Mouse (Mus musculus) c-Kit-negative CD71-positive TER-119-positive erythroid progenitor cells, embryonic 14.5 days (primary cell): Measurements from ENCODE around the gene Morn4.

Experiments used
- DNase-seq: peaks from one replicate; pipeline ENCODE4 v3.0.0-alpha.2; 2013; ENCODE audit warnings: low read depth, low spot score

The Morn4 gene

DNA sequence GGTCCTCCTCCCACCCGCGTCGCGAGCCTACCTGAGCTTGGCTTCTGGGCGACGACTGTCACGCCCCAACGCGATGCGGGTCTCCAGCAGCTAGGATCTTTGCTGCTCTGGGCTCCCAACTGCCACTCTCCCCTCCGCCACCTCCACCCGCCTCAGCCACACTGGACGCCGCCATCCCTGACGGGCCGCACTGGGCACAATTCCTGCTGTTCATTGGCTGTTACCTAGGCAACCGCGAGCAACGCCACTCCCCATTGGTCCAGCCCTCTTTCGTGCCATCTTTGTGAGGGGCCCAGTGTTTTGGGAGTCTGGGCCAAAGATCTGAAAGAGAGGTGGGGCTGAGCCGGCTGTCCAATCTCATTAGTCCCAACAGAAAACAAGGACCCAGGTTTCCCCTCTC, at the start of gene Morn4:
TSS of gene Morn4 (minus strand) at position 192 of the 400 bp plus-strand sequence.
- peak; percentile 61 for DNase-seq

DNA sequence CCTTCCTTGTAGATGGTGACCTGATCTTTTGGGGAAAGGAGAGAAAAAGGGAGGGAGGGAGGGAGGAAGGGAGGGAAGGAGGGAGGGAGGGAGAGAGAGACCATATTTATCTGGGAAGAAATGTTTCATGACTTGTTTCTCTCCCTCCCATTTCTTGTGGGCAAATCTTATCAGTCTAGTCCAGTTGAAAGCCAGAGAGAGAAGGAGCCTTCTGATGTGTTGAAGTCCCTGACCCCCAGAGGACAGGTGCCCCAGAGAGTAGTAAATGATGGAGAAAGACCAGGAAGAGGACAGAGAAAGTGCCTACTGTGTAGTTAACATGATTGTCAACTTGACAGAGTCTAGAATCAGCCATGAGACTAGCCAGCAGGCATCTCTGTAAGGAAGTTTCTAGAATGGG, 48.9 kb upstream of the Morn4 start:
- DNase-seq = no peak

DNA sequence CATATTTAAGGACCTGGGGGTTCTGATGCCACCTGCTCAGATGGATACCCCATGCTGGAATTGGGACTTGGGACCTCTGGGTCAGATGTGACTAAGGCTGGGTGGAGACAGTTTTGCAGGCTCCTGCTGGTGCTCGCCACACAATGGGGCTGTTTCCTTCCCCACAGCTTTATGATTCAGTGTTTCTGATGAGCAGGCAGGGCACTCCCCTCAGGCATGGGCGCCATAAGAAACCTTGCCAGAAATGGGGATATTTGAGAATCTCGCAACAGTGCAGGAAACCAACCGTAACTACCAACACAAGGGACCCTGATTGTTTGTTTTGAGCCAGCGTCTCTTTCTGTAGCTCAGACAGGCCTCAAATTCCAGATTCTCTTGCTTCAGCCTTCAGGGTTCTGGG, 44.9 kb upstream of the Morn4 start:
- DNase-seq = no peak

DNA sequence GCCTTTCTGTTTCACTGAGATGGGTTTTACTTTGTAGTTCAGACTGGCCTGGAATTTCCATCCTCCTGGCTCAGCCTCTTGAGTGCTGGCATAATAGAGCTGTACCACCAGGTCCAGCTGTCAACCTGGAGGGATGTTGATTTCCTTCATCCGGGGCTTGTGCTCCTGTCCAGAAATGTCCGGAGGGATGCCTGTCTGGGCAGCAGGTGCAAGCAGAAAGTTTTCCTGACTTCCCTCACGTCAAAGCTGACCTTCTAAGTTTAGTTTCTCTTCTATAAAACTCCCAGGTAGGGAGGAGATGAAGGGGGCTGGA, 44.1 kb upstream of the Morn4 start:
- DNase-seq = no peak

DNA sequence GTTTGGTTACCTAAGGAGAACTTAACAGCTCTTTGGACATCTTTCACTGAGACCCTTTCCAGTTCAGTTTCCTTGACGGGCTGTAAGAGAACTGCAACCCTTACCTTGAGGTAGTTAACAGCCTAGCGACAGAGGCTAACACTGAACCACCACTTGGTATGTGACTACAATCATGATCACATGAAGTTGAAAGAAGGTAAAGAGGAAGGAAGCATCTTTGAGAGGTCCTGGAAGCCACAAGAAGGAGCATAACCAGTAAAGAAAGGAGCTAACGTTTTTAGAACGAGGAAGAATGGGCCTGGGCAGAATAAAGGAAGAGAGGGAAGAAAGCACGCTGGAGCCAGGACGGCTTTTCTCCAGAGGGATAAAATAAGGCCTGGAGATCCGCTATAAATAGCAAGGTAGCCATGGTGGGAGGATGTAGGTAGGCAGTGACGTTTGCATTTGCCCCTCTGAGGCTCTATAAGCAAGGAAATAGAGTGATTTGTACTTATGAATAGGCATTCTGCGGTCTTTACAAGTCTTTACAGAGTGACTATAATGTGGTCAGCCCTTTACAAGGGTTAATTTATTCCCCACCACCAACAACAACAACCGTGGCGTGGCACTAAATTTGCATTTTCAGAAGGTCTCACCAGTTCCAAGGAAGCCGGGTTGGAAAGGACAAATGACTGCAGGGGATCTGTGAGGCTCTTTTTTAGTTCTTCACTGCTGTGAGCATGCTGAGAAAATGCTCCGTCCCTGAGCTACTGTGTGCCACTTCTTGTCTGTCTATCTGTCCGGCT, 43.5 kb upstream of the Morn4 start:
- no peak for DNase-seq

DNA sequence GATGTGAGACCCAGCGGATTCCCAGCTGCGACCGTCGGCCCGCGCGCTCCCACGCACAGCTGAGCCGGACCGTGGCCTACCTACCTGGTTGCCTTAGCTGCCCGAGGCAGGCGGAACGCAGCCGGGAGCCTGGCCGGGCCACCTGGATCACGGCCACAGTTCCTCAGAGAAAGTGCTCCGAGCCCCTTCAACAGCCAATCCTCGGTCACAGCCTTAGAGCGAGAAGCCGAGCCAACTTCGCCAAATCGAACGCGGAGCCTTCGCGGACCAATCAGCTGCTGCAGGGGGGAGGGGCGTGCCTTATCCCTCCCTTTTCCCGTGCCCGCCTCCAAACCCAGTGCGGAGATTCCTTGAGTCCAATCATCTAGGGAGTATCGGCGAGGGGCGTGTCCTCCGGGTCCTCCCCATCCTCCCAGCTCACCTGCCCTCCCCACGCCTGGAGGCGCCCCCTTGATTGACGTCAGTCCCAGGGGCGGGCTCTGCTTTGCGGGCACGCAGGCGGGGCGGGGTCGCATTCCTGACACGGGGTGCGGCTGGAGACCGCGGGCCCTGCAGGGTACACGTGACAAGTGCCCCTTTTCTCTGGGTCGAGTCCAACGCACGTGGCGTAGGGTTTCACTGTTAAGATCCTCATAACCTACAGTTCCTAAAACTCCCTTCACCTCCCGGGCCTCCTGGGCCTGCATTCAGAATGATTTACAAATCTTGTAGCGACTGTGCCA, 42.8 kb upstream of the Morn4 start, which contains the start of gene Avpi1:
TSS of gene Avpi1 (minus strand) at position 273 of the 722 bp plus-strand sequence.
- DNase-seq = peak; percentile 78

DNA sequence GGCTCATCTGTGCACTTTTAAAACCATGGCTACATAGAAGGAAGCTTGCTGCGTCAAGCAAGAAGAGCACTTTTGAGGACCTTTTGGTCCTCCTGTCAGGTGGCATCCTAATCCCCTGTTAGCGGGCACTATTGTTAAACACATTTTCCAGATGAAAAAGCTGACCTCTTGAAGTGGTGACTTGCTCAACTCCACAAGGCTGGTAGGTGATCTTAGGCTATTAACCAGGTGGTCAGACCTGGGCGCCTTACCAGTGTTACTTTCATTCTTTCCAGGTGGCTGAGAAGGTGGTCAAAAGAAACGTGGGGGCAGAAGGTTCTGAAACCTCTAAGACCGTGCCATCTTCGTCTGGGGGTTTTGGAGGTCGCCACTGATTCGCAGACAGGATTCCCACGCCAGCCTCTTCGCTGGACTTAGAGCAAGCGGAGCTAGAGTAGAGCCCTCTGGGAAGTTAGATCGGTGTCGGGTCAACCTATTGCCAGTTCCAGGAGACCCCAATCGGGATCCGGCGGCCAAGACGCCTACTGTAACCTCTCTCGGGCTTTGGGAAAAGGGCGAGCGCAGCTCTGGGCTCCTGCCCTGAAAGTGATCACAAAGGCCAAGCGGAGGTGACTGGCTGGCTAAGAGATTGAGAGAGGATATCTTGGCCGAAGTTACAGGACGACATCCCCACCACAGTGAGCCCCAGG, 42.0 kb upstream of the Morn4 start:
- no peak for DNase-seq

DNA sequence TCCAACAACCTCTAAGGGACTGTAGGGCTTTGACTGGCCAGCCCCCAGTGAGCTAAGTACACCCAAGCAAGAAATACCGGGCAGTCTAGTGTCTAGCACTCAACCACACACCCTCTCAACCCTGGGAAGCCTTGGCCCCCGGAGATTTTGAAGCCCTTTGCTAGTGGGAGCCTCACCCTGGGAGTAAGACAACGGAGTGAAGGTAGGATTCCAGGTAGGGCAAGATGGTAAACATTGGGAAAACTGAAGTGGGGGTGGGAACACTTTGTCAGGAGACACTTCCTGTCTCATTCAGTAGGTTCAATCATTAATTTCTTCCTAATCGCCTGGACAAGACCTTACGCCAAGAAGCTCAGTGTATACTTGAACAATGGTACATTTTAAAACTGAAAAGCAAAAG, 40.9 kb upstream of the Morn4 start:
- DNase-seq = no peak

DNA sequence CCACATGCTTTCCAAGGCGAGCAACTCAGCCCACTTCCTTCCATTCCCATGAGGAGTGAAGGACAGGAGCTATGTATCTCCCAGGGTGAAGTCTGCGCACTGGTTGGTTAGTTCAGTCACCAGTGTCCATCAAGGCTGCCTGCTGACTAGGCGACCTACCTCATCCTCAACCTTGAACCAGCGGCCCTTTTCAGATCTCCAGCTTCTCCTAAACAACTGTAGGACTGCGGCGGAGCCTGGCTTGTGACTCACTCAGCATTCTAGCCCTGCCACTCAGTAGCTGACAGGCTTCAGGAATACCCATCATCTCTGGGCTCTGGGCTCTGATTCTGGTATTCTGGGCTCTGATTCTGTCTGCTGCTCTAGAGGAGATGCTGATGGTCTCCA, 40.1 kb upstream of the Morn4 start:
- DNase-seq = no peak

DNA sequence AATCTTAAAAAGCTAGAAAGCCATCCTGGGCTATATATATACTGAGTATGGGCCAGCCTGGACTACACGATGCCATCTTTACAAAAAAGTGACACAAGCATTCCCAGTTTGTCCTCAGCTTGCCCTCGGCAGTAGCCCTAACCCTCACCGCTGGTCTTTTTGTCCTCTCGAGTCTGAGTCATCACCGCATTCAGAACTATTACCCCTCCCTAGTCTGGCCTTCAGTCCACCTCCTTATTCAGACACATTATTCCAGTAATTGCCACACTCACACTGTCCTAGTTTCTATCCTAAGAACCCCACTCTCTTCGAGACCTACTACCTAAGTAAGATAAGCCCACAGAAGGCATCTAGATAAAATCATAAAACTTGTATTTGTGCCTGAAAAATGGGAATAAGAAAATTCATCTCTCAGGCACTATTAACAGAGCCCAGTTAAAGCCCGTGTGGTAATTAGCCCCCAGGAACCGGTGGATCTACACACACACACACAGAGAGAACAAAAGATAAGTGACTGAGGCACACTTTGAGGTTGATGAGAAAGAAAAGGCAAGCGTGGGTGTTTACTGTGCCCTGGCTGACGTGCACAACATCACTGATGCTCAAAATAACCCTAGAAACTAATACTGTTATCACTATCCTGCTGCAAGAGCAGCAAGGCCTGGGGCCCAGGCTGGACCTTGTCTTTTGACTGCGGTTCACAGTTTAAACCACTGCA, 39.5 kb upstream of the Morn4 start:
- no peak for DNase-seq

DNA sequence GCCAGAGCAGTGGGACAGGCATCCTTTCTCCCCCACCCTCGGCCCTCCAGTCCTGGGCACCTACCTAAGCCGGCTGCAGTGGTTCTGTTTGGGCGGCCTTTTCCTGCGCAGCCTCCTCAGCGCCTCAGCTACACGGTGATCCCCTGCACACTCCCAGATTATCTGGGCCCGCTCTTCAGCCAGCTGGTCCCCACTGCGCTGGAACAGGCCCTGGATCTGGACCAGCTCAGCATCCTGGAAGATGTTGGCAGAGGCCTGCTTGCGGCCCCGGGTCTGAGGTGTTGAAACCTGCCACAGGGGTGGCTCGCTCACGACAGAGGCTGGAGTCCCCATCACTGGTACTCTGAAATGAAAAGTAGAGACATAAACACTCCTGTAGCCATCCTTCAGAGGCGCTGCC, 38.5 kb upstream of the Morn4 start:
- DNase-seq = no peak

DNA sequence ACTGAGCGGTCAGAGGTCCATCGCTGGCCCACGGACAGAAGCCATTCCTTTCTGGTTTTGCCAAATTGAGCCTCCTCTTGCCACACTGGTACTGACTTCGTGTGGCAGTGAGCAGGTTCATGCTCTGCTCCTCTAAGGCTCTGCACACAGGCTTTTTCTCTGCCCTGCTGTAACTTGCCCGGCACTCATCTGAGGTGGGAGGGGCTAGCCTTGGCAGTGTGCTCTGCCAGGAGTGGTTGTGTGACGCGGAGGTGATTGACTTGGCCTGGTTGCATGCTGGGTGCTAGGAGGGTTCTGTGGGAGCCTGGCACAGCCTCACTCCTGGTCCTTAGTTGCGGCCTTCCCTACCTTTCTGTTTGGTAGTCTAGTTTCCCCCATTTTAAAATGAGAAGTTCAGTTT, 34.3 kb upstream of the Morn4 start:
- DNase-seq = no peak

DNA sequence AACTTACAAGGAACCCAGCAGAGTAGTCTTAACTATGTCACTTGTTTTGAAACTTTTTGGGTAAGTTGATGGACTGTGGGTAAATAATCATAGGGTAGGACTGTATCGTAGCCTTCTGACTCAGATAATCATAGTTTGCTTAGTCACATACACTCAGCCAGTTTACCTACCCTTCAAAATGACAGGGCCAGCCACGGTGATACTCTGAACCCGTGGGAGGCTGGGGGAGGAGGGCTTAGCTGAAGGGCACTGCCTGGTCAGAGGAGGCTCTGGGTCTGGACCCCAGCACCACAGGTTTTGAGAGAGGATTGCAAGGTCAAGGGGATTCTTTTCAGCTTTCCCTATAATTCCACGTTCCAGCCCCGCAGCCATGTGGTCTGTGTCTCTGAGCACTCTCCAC, 32.4 kb upstream of the Morn4 start:
- no peak for DNase-seq

DNA sequence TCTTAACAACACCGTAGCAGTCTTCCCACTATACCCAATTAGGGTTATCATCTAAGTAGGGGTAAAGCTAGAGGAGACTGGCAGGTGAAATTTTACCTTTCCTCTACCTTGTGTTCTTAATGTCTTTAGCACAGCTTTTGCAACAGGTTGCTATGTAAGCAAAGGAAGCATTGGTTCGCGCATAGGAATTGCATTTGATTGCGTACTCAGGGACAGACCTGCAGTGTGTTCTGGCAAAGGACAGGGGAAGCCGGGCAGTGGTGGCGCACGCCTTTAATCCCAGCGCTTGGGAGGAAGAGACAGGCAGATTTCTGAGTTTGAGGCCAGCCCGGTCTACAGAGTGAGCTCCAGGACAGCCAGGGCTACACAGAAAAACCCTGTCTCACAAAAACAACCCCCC, 32.0 kb upstream of the Morn4 start:
- no peak for DNase-seq

DNA sequence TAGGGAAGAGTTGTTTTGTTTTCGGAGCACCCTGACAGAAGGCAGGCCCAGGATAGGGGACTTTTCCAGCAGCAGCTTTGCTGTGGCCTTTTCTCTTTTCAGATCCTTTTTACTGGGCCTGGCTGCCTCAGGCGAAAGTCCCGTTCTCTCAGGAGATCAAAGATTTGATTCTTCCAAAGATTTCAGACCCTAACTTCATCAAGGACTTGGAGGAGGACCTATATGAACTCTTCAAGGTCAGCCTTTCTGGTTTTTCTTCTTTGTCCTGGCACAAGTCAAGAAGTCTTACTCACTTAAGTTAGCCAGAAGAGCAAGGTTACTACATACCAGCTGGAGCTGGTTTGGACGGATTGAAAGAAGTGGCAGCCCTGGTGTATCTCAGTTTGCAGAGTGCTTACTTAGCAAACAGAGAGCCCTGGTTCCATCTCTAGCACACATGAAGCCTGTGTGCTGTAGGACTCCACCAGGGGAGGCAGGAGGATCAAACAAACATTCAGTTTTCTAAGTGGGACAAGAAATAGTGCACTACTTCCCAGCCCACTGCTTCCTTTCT, 29.7 kb upstream of the Morn4 start:
- DNase-seq = no peak

DNA sequence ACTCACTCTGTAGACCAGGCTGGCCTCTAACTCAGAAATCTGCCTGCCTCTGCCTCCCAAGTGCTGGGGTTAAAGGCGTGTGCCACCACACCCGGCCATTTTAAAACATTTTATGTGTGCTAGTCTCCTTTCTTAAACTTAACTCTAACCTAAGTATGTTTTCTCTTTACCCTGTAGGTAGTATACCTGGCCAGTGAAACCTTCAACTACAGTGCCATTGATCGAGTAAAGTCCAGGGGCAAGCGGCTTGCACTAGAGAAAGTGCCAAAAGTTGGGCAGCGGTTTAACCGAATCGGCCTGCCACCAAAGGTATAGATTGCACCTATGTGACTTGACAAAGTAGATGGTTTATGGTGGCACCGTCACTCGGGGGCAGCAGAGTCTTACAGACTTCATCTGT, 18.5 kb upstream of the Morn4 start:
- no peak for DNase-seq

DNA sequence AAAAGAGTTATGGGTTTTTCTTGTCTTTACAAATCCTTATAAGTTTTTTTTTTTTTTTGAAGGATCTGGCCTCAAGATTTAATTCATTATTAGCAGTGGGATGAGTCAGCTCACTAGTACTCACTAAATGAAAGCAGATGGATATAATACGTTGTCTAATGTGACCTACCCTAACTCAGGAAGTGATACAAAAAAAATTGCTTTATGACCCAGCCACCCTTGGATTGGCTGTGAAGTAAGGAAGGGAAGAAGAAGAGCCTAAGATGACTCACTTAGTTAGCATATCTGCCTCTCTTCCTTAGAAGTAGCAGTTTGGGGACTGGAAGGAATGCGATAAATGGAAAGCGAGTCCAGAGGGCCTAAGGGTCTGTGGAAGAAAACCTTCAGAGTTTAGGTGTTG, 13.2 kb upstream of the Morn4 start:
- DNase-seq = no peak

DNA sequence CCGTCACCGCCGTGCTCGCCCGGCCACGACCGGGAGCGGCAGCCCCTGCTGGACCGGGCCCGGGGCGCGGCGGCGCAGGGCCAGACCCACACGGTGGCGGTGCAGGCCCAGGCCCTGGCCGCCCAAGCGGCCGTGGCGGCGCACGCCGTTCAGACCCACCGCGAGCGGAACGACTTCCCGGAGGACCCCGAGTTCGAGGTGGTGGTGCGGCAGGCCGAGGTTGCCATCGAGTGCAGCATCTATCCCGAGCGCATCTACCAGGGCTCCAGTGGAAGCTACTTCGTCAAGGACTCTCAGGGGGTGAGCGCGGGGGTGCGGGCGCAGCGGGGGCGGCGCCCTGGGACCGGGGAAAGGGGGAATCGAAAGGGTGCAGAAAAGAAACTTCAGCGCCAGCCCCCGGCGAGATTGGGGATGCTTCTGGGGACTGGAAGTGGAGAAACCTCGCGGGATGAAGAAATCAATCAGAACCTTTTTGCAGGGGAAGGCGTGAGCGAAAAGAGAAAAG, 4.5 kb upstream of the Morn4 start:
- DNase-seq = peak; percentile 6

DNA sequence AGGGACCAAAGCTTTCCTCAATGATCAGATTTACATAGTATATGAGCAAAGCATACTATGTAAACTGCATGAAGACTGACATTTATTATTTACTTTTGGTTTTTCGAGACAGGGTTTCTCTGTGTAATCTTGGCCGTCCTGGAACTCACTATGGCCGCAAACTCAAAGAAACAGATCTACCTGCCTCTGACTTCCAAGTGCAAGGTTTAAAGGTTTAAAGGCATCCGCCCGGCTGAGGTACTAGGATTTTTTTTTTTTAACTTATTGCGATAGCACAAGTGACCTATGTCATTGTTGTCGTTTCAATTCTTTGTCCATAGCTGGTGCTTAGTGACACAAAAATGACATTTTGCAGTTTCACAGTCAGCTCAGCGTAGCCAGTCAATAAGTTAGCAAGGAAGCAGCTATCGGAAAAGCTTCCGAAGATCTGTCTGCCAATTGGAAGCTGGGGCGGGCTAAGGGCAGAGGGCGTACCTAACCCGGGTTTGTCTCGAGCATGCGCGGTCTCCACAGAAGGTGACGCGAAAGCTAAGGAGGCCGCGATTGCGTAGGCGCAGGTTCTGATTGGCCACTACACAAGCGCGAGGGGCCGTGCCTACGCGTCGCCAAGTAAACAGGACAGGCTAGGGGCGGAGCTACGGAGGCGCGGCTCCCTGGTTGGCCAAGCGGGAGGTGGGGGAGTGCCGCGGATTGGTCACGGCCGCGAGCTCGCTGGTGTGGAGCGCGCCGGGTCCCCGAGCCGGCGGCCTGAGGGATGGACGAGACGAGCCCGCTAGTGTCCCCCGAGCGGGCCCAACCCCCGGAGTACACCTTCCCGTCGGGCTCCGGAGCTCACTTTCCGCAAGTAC, 3.8 kb upstream of the Morn4 start, which contains the start of gene Pi4k2a:
TSS of gene Pi4k2a (plus strand) at position 723 of the 848 bp plus-strand sequence.
- peak; percentile 99 for DNase-seq

DNA sequence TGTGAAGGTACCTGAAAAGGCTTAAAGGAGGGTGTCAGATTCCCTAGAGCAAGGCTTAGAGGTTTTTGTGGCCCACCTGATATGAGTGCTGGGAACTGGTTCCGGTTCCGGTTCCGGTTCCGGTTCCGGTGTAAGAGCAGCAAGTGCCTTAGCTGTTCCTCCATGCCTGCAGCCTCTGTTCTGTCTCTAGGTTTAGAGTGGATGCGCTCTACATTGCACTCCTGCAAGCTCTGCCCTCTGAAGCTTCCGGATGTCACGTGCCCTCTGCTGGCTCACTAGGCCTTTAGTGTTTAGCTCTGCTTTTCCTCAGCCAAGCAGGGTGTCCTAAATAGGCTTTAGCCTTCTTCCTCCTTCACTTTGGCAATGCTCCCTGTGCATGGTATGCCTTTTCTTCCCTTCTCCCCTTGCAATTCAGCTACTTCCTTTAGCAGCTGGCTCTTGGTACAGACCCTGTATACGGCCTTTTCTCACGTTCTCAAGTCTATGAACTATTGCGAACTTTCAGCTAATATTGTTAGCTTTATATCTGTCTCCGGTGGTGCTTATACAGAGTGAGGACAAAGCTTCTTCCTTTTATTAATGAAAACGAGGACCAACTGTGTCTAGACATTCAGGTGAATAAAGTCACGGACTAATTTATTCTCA, 3.1 kb upstream of the Morn4 start:
- peak; percentile 32 for DNase-seq
